Mouse (Mus musculus) G1E (cell line): Measurements from ENCODE around the gene Siae. TPM values are rescaled to one million over a fixed set of nuclear protein-coding genes. Genes with fewer than 3 reads are reported as not detected.
A peak's percentile ranks its signal among the peaks of the same experiment; 100 is the strongest.

Source experiments
- ATAC-seq: 2 replicates; pipeline ENCODE4 v1.8.0; 2016; ENCODE audit warnings: mild to moderate bottlenecking; ENCODE audit not compliant: insufficient number of reproducible peaks, poor library complexity, low FRiP score, severe bottlenecking; ENCODE audit errors: extremely low read depth
- DNase-seq: peaks from one replicate; pipeline ENCODE4 v3.0.0; 2012; ENCODE audit warnings: low spot score
- H3K27me3 ChIP-seq: 2 replicates; pipeline ENCODE4 v1.6.1; 2012; ENCODE audit warnings: mild to moderate bottlenecking, low read length, inconsistent platforms; ENCODE audit not compliant: insufficient read depth
- H3K36me3 ChIP-seq: replicated peaks from 2 replicates; pipeline ENCODE3; 2012; ENCODE audit warnings: mild to moderate bottlenecking, inconsistent platforms
- H3K4me1 ChIP-seq: 2 replicates; pipeline ENCODE4 v1.6.1; 2012; ENCODE audit warnings: low read depth, low read length, inconsistent platforms, mixed read lengths; ENCODE audit not compliant: insufficient read depth
- H3K4me3 ChIP-seq: 2 replicates; pipeline ENCODE4 v1.5.1; 2012; ENCODE audit warnings: low read depth, mild to moderate bottlenecking, inconsistent platforms, low read length, moderate library complexity, mixed read lengths
- H3K9me3 ChIP-seq: replicated peaks from 2 replicates; pipeline ENCODE4 v1.6.1; 2012; ENCODE audit warnings: inconsistent platforms
- CTCF ChIP-seq: IDR thresholded peaks from 2 replicates; pipeline ENCODE4 v1.5.1; 2012; ENCODE audit warnings: low read depth, low read length, inconsistent platforms, mixed read lengths
- GATA1 ChIP-seq: IDR thresholded peaks from 2 replicates; pipeline ENCODE4 v1.6.1; 2012; ENCODE audit warnings: borderline replicate concordance, low read length, inconsistent platforms, mixed read lengths
- GATA2 ChIP-seq: IDR thresholded peaks from 2 replicates; pipeline ENCODE4 v1.6.1; 2012; ENCODE audit warnings: low read depth, low read length, inconsistent platforms, borderline replicate concordance
- POLR2AphosphoS5 ChIP-seq: IDR thresholded peaks from 2 replicates; pipeline ENCODE4 v1.6.1; 2012; ENCODE audit warnings: low read depth, low read length, inconsistent platforms; ENCODE audit not compliant: insufficient replicate concordance
- TAL1 ChIP-seq: conservative IDR thresholded peaks from 2 replicates; pipeline ENCODE4 v1.6.1; 2012; ENCODE audit warnings: low read depth, low read length, inconsistent platforms, mixed read lengths
- polyA plus RNA-seq: library from polyadenylated mRNA; stranded (reverse); fragments of >175 nt; gene quantifications from 2 replicates; pipeline ENCODE4 v1.2.3, GENCODE M21; 2012
- total RNA-seq, 2 experiments: library from RNA; stranded (forward) in 1 of 2; stranded (reverse) in 1 of 2; fragments of 200-1000 nt in 1 of 2; fragments of >200 nt in 1 of 2; fragmentation: Nextera tagmentation in 1 of 2; gene quantifications; 2 replicates each; pipeline ENCODE4 v1.2.3; 2014 to 2017

Gene Siae
- total and polyA plus RNA-seq, 3 experiments, result 1.9 to 98.8 (median 44.5) TPM

DNA sequence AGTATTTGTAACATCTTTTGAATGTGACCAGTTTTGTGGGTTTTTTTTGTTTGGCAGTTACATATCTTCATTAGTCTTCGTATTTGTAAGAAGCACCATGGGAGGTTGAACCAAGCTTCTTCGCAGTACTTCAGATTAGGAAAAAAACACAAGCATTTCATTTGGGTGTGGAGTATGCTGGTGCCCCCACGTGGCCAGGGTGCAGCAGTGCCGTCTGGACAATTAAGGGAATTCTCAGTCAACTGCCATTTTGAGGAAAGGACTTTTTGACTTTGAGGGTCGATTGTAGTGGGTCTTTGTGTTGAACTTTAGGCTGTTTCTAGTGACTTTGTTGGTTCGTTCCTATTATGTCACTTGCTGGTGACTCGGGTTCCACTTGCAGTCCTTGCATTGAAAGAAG, 80.8 kb downstream of the Siae start:
- TF ChIP-seq POLR2AphosphoS5, result no peak
- TF ChIP-seq TAL1, result no peak
- no peak for TF ChIP-seq GATA1
- TF ChIP-seq GATA2, result no peak
- TF ChIP-seq CTCF, result peak; percentile 61
- peak; percentile 60 for ATAC-seq
- no peaks in the 10 kb centered on the region for H3K4me1 ChIP-seq
- H3K4me3 ChIP-seq, result no peak overlapping the region
- H3K36me3 ChIP-seq, result peaks cover 69% of the 10 kb centered on the region
- H3K27me3 ChIP-seq, result no peaks in the 10 kb centered on the region
- H3K9me3 ChIP-seq, result no peaks in the 10 kb centered on the region
- DNase-seq, result no peak

DNA sequence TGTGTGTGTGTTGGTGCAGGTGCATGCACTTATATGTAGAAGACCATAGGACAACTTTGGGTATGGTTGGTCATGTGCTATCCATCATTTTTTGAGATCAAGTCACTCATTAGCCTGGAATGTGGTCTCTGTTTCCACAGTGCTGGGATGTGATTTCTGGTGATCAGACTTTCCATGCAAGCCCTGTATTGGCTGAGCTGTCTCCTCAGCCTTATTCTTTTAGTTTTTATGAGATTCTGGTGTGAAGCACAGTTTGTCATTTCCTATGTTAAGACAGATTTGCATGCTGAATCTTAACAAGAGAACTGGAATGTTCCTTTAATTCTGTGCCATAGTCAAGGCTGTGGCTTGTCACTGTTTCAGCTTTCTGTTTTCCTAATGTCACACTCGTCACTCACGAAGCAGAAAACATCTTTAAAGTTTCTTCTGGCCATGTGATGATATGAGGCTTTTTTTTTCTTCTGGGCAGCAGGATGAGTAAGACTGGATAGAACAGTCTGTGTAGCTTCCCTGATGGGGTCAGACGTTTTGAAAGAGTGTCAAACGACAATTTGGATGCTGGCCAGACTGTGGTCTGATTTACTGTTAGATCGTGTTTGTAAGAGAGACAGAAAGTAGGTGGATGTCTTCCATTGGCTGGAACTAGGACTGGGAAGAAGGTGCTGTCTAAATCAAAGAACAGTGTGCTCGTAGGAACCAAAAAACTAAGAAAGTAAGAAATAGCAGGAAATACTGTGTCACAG, 81.5 kb downstream of the Siae start:
- no peaks in the 10 kb centered on the region for H3K27me3 ChIP-seq
- TF ChIP-seq GATA2, result no peak
- TF ChIP-seq TAL1, result no peak
- no peak for TF ChIP-seq CTCF
- no peak for TF ChIP-seq POLR2AphosphoS5
- no peak for TF ChIP-seq GATA1
- H3K4me3 ChIP-seq, result no peak overlapping the region
- ATAC-seq (no peak), DNase-seq (no peak)
- H3K4me1 ChIP-seq, result no peaks in the 10 kb centered on the region
- H3K36me3 ChIP-seq, result peaks cover 69% of the 10 kb centered on the region
- no peaks in the 10 kb centered on the region for H3K9me3 ChIP-seq

DNA sequence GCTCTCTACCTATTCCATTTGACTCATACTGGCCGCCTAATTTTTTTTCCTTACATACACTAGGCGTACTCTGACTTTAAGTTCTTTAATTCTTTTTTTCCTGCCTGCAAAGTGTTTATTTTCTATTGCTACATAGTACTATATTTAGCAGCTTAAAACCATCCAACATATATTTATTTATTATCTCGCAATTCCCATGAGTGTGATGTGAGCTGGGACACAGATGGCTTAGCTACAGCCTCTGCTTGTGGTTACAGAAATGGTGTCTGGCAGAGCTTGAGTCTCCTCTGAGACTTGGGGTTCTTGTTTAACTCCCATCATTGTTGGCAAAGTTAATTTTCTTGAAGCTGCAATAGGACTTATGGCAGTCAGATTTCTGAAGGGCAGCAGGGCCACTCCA, 83.2 kb downstream of the Siae start:
- Histone ChIP-seq H3K4me3 (no peak overlapping the region), H3K27me3 (no peaks in the 10 kb centered on the region), H3K36me3 (peaks cover 70% of the 10 kb centered on the region), H3K9me3 (no peaks in the 10 kb centered on the region), H3K4me1 (no peaks in the 10 kb centered on the region)
- no peak for DNase-seq
- TF ChIP-seq GATA1 (no peak), GATA2 (no peak), TAL1 (no peak), POLR2AphosphoS5 (no peak), CTCF (no peak)
- no peak for ATAC-seq

DNA sequence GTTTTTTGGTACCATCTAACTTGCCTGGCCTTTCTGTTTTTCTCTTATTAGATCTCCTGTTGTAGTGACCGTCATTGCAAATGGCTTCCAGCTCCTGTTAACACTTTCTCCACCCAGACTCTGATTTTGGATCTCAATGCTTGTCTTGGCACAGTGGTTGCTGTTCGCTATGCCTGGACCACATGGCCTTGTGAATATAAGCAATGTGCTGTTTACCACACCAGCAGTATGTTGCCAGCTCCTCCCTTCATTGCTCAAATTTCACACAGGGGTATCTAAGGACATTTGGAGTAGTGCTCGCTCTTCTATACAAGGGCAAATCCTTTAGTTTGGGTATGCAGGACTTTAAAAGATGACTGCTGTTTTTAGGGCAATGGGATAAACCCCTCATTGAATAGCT, 90.7 kb downstream of the Siae start:
- Histone ChIP-seq H3K4me3 (no peak overlapping the region), H3K4me1 (no peaks in the 10 kb centered on the region; the same call in 1 of the 2 replicates), H3K27me3 (no peaks in the 10 kb centered on the region), H3K36me3 (peaks cover 96% of the 10 kb centered on the region), H3K9me3 (no peaks in the 10 kb centered on the region)
- ATAC-seq (no peak), DNase-seq (no peak)
- no peak for TF ChIP-seq POLR2AphosphoS5
- no peak for TF ChIP-seq TAL1
- TF ChIP-seq CTCF, result no peak
- TF ChIP-seq GATA2, result no peak
- no peak for TF ChIP-seq GATA1

DNA sequence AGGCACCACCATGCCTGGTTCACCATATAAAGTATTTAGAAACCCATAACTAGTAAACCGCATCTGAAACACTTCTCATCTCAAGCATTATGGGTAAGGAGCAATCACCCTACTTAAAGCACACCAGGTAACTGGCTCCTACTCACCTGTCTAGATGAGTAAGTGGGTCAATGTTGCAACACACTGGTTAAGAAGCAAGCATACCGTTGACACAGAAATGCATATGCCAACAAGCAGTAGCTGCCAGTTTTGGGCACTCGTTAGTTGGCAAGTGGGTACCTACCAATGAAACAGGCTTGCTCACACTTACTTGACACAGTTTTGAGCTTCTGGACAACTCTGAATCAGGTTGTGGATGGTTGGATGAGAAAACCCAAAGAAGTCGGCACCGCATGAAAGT, 95.1 kb downstream of the Siae start:
- Histone ChIP-seq H3K4me3 (no peak overlapping the region), H3K36me3 (peaks cover 92% of the 10 kb centered on the region), H3K4me1 (no peaks in the 10 kb centered on the region), H3K9me3 (no peaks in the 10 kb centered on the region), H3K27me3 (no peaks in the 10 kb centered on the region)
- DNase-seq, result no peak
- TF ChIP-seq GATA2, result no peak
- no peak for TF ChIP-seq CTCF
- no peak for ATAC-seq

DNA sequence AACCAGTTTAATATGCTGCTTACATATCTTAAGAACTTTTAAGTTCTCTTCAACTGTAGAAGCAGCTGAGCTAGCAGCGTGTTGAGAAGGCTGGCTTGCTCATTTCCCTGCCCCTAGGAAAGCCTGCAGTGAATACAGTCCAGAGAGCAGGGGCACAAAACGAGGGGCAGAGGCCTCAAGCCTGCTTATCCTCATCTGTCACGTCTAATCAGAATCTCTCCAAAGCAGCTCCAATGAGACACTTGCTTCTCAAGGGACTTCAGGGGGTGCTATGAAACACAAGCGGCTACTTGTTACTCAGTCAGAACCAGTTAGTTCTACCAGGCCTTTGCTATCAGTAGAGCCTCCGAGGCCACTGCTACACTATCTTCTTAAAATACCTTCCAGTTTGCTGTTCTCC, 98.3 kb downstream of the Siae start:
- DNase-seq, result no peak
- no peak for TF ChIP-seq TAL1
- TF ChIP-seq GATA1, result no peak
- no peak for TF ChIP-seq CTCF
- TF ChIP-seq POLR2AphosphoS5, result no peak
- no peak for TF ChIP-seq GATA2
- ATAC-seq, result no peak
- peaks cover 4% of the 10 kb centered on the region for H3K4me1 ChIP-seq
- no peaks in the 10 kb centered on the region for H3K9me3 ChIP-seq
- peaks cover 63% of the 10 kb centered on the region for H3K36me3 ChIP-seq
- H3K4me3 ChIP-seq, result no peak overlapping the region
- no peaks in the 10 kb centered on the region for H3K27me3 ChIP-seq

DNA sequence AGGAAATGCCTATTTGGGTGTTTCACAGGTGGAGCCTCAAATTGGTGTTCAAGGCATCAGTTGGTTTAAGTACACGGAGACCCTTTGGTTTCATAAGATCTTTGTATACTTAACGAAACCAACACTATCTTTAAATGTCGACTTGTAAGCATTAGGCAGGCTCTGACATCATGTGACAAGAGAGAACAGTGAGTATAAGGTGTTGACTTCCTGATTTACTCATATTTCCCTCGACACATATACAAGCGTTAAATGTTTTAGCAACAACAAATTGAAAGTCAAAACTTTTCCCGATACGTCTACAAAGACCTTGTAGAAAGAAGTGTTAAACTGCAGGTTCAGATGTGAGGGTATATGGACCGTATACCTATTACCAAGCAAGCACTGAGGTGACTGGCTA, 100.5 kb downstream of the Siae start:
- peak overlapping the region; percentile 87 for H3K4me3 ChIP-seq
- H3K4me1 ChIP-seq, result peaks cover 4% of the 10 kb centered on the region
- H3K9me3 ChIP-seq, result no peaks in the 10 kb centered on the region
- ATAC-seq (0 out of 2 replicates have a peak, but pooled peaks have one; percentile 23), DNase-seq (peak; percentile 20)
- H3K27me3 ChIP-seq, result no peaks in the 10 kb centered on the region
- TF ChIP-seq GATA2 (no peak), GATA1 (no peak), CTCF (no peak), TAL1 (no peak), POLR2AphosphoS5 (no peak)
- peaks cover 42% of the 10 kb centered on the region for H3K36me3 ChIP-seq
